Mouse (Mus musculus): Measurements from ENCODE around the gene Tmem200a. TPM values are rescaled to one million over a fixed set of nuclear protein-coding genes. Genes with fewer than 3 reads are reported as not detected.

Tmem200a gene
- polyA plus RNA-seq, 1 experiment: 11.9 TPM

- no peak for DNase-seq
- Histone ChIP-seq H3K4me3 (replicated peaks; ENCODE audit: extremely low read depth, low read depth, low read length) (no peak overlapping the region), H3K4me1 (ENCODE audit: control insufficient read depth, insufficient read depth, low read length) (no peaks in the 10 kb centered on the region)
- whole genome bisulfite sequencing: 58% methylated on average over 2 of the region's 2 CpGs
- TF ChIP-seq CTCF (IDR thresholded peaks at IDR 0.05; ENCODE audit: insufficient read depth, low read length): no peak
- TF ChIP-seq POLR2A (IDR thresholded peaks at IDR 0.05; ENCODE audit: borderline replicate concordance, extremely low read depth, low read depth, low read length): no peak
Measured at GRCm38 (mm10) chr10:25945866-25946265, 133.0 kb downstream of the Tmem200a start.

DNA sequence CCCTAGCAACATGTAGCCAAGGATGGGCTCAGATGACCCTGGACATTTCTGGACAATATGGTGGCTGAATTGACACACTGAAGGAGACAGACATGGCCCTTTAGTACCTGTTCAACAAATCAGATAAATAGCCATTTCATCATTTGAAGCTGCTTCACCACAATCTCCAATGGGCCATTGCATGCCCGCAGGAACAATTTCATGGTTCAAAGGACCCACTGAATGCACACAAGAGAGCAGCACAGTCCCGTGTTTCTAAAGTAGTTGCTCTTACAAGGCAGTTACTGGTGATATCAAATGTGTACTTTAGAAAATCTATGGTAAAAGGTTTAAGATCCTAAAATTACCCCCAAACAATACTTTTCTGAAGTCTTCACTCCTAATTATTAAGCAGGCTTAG, 134.2 kb downstream of the Tmem200a start:
- no peak for TF ChIP-seq CTCF (IDR thresholded peaks at IDR 0.05; ENCODE audit: insufficient read depth, low read length)
- TF ChIP-seq POLR2A (IDR thresholded peaks at IDR 0.05; ENCODE audit: borderline replicate concordance, extremely low read depth, low read depth, low read length): no peak
- no peak for DNase-seq
- 81% methylated on average over 2 of the region's 2 CpGs for WGBS
- Histone ChIP-seq H3K4me1 (ENCODE audit: control insufficient read depth, insufficient read depth, low read length) (no peaks in the 10 kb centered on the region), H3K4me3 (replicated peaks; ENCODE audit: extremely low read depth, low read depth, low read length) (no peak overlapping the region)

GRCm38 (mm10) chr10:25931796-25932195, 147.1 kb downstream of the Tmem200a start:
- Histone ChIP-seq H3K4me1 (ENCODE audit: control insufficient read depth, insufficient read depth, low read length) (no peaks in the 10 kb centered on the region), H3K4me3 (replicated peaks; ENCODE audit: extremely low read depth, low read depth, low read length) (no peak overlapping the region)
- DNase-seq: no peak
- TF ChIP-seq POLR2A (IDR thresholded peaks at IDR 0.05; ENCODE audit: borderline replicate concordance, extremely low read depth, low read depth, low read length) (no peak), CTCF (IDR thresholded peaks at IDR 0.05; ENCODE audit: insufficient read depth, low read length) (no peak)
- 78% methylated on average over 8 of the region's 8 CpGs for WGBS

DNA sequence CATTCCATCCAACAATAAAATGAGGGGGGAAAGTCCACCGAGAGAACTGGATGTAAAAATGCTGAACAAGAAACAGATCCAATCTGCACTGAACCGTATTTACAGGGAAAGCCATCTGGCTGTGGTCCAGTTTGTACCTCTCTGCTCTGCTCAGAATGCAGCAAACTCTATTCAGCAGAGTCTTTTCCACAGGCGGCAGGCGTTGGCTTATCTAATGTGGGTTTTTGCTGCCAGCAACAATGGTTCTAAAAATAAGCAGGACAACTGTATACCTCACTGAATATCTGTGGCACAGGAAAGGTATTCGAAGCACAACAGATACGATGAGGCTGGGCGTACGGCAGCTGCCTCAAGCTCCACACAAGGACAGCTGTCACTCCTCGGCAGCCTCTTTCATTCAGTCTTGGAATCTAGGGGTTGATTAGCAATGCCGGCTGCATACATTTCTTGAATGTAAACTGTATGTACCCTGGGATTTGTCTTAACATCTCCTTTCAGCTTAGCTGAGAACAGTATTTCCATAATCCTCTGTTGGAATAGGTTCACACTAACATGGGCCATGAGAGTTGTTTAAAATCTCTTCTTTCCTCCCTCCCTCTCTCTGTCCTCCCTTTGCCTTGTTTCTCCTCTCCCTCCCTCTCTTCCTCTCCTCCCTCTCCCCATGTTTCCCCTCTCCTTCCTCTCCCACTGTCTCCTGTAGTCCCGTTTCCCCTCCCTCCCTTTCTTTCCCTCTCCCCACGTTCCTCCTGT, 149.3 kb downstream of the Tmem200a start:
- WGBS: 23% methylated on average over 12 of the region's 12 CpGs
- DNase-seq: no peak
- H3K4me3 ChIP-seq (replicated peaks; ENCODE audit: extremely low read depth, low read depth, low read length): no peak overlapping the region

GRCm38 (mm10) chr10:25928861-25929368, 149.9 kb downstream of the Tmem200a start:
- WGBS: 45% methylated on average over 8 of the region's 8 CpGs
- Histone ChIP-seq H3K4me1 (ENCODE audit: control insufficient read depth, insufficient read depth, low read length) (no peaks in the 10 kb centered on the region), H3K4me3 (replicated peaks; ENCODE audit: extremely low read depth, low read depth, low read length) (no peak overlapping the region)
- DNase-seq: no peak
- TF ChIP-seq CTCF (IDR thresholded peaks at IDR 0.05; ENCODE audit: insufficient read depth, low read length): no peak
- TF ChIP-seq POLR2A (IDR thresholded peaks at IDR 0.05; ENCODE audit: borderline replicate concordance, extremely low read depth, low read depth, low read length): no peak

More for the DNA sequence above, 149.3 kb downstream of the Tmem200a start:
- TF ChIP-seq CTCF (IDR thresholded peaks at IDR 0.05; ENCODE audit: insufficient read depth, low read length) (no peak), POLR2A (IDR thresholded peaks at IDR 0.05; ENCODE audit: borderline replicate concordance, extremely low read depth, low read depth, low read length) (no peak)
- H3K4me1 ChIP-seq (ENCODE audit: control insufficient read depth, insufficient read depth, low read length): no peaks in the 10 kb centered on the region

DNA sequence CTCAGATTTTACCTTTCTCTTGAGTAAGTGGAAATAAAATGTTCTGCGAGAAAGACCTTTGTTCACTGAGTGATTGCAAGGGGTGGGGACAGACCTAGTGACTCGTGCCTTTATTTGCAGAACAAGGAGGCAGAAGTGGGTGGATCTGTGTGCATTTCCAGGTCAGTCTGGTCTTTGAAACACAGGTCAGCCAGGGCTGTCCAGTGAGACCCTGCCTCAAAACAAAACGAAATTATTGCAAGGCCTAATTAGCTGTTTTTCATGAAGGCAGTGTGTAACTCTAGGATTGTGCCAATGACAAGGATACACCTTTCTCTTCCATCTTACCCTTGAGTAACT, 150.4 kb downstream of the Tmem200a start:
- Histone ChIP-seq H3K4me3 (replicated peaks; ENCODE audit: extremely low read depth, low read depth, low read length) (no peak overlapping the region), H3K4me1 (ENCODE audit: control insufficient read depth, insufficient read depth, low read length) (no peaks in the 10 kb centered on the region)
- WGBS: 48% methylated on average over 3 of the region's 3 CpGs
- TF ChIP-seq POLR2A (IDR thresholded peaks at IDR 0.05; ENCODE audit: borderline replicate concordance, extremely low read depth, low read depth, low read length) (no peak), CTCF (IDR thresholded peaks at IDR 0.05; ENCODE audit: insufficient read depth, low read length) (no peak)
- DNase-seq: no peak

- no peaks in the 10 kb centered on the region for H3K4me1 ChIP-seq (ENCODE audit: control insufficient read depth, insufficient read depth, low read length)
- WGBS: 52% methylated on average over 11 of the region's 11 CpGs
- H3K4me3 ChIP-seq (replicated peaks; ENCODE audit: extremely low read depth, low read depth, low read length): no peak overlapping the region
- no peak for TF ChIP-seq POLR2A (IDR thresholded peaks at IDR 0.05; ENCODE audit: borderline replicate concordance, extremely low read depth, low read depth, low read length)
- no peak for TF ChIP-seq CTCF (IDR thresholded peaks at IDR 0.05; ENCODE audit: insufficient read depth, low read length)
- no peak for DNase-seq
Measured at GRCm38 (mm10) chr10:25927553-25928447, 151.1 kb downstream of the Tmem200a start.

- TF ChIP-seq POLR2A (IDR thresholded peaks at IDR 0.05; ENCODE audit: borderline replicate concordance, extremely low read depth, low read depth, low read length) (no peak), CTCF (IDR thresholded peaks at IDR 0.05; ENCODE audit: insufficient read depth, low read length) (no peak)
- WGBS: 57% methylated on average over 4 of the region's 4 CpGs
- Histone ChIP-seq H3K4me3 (replicated peaks; ENCODE audit: extremely low read depth, low read depth, low read length) (no peak overlapping the region), H3K4me1 (ENCODE audit: control insufficient read depth, insufficient read depth, low read length) (no peaks in the 10 kb centered on the region)
- DNase-seq: no peak
Measured at GRCm38 (mm10) chr10:25920640-25921278, 158.1 kb downstream of the Tmem200a start.

DNA sequence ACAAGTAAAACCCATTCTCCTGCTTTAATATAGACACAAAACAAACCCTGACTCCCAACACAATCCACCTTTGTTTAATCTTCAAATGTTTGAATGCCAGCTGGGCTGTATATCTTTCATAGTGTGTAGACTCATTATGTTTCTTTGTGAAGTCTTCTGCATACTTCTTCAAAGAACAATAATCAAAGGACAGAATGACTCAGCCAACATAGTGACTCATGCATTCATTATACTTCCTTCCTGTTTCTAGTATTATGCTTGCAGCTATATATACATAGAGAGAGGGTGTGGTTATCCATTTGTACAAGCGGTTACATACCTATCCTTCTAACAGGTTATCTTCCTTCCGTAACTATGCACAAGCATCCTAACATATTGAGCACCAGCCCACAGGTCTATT, 160.7 kb downstream of the Tmem200a start:
- no peak for DNase-seq
- TF ChIP-seq CTCF (IDR thresholded peaks at IDR 0.05; ENCODE audit: insufficient read depth, low read length) (no peak), POLR2A (IDR thresholded peaks at IDR 0.05; ENCODE audit: borderline replicate concordance, extremely low read depth, low read depth, low read length) (no peak)
- H3K4me1 ChIP-seq (ENCODE audit: control insufficient read depth, insufficient read depth, low read length): no peaks in the 10 kb centered on the region
- H3K4me3 ChIP-seq (replicated peaks; ENCODE audit: extremely low read depth, low read depth, low read length): no peak overlapping the region
- 47% methylated on average over 2 of the region's 2 CpGs for WGBS

All from lung, adult 2 months (tissue).